Comparison of ENCODE assay signal across 8 mouse cellular contexts in genomic region chr5:110354716-110355115, GRCm38 (mm10). TPM values are rescaled to one million over a fixed set of nuclear protein-coding genes. Genes with fewer than 3 reads are reported as not detected.
DNase-seq lines count a peak whose midpoint lies in the region; ATAC-seq and TF ChIP-seq lines count a peak whose summit lies in the region.
"Had no signal": no experiment of that assay in that cellular context is flagged by ENCODE, and none has a peak within 500 bp of the region (broad histone marks: within the 10 kb centered on the region; RNA-seq: fewer than 3 reads in every experiment).

No protein-coding gene starts in this region.

- no peak for TF ChIP-seq POLR2A in MEL (IDR thresholded peaks at IDR 0.05; ENCODE audit: control insufficient read depth in 1 of 2, insufficient read depth in 1 of 2, low read depth in 1 of 2, low read length in 2 of 2, poor library complexity in 1 of 2)
- TF ChIP-seq POLR2A in brain, embryonic 14.5 days (IDR thresholded peaks at IDR 0.05; ENCODE audit: borderline replicate concordance, extremely low read depth, insufficient read depth, insufficient read length, poor library complexity, severe bottlenecking), result no peak

- no peak for ATAC-seq in kidney, embryonic 14.5 days (ENCODE audit: low FRiP score, low TSS enrichment)
- ATAC-seq in kidney, postnatal 0 days (replicated peaks; ENCODE audit: low FRiP score, low read depth), result no peak; the same call in 1 of the 2 replicates
- no peak for ATAC-seq in midbrain, embryonic 14.5 days (ENCODE audit: low FRiP score, low TSS enrichment)

- no peak overlapping the region for H3K4me3 ChIP-seq in kidney, embryonic 14.5 days (ENCODE audit: low read length)
- no peak overlapping the region for H3K4me3 ChIP-seq in MEL (ENCODE audit: control insufficient read depth in 1 of 2, insufficient read depth in 1 of 2, low read depth in 2 of 2, low read length in 2 of 2)
- H3K4me3 ChIP-seq in kidney, postnatal 0 days (replicated peaks; ENCODE audit: low read depth, low read length), result no peak overlapping the region
- no peak overlapping the region for H3K4me3 ChIP-seq in midbrain, embryonic 14.5 days (replicated peaks; ENCODE audit: low read depth, low read length)

- no peaks in the 10 kb centered on the region for H3K4me1 ChIP-seq in kidney, embryonic 14.5 days (ENCODE audit: control insufficient read depth, insufficient read depth, low read length)
- H3K4me1 ChIP-seq in MEL (ENCODE audit: control insufficient read depth in 1 of 2, insufficient read depth in 2 of 2, low read length in 2 of 2), result no peaks in the 10 kb centered on the region
- no peaks in the 10 kb centered on the region for H3K4me1 ChIP-seq in kidney, postnatal 0 days (replicated peaks; ENCODE audit: insufficient read depth, low read length)
- no peaks in the 10 kb centered on the region for H3K4me1 ChIP-seq in midbrain, embryonic 14.5 days (ENCODE audit: control insufficient read depth, insufficient read depth, low read length)

- 13% methylated on average over 7 of the region's 7 CpGs for WGBS in kidney, embryonic 14.5 days
- 12% methylated on average over 7 of the region's 7 CpGs for WGBS in kidney, postnatal 0 days
- WGBS in midbrain, embryonic 14.5 days, result 21% methylated on average over 7 of the region's 7 CpGs

- no peaks in the 10 kb centered on the region for H3K9me3 ChIP-seq in kidney, embryonic 14.5 days (ENCODE audit: control insufficient read depth, low read length)
- no peaks in the 10 kb centered on the region for H3K9me3 ChIP-seq in MEL (replicated peaks; ENCODE audit: insufficient read depth, low read length)
- H3K9me3 ChIP-seq in kidney, postnatal 0 days (replicated peaks; ENCODE audit: low read length), result no peaks in the 10 kb centered on the region
- no peaks in the 10 kb centered on the region for H3K9me3 ChIP-seq in midbrain, embryonic 14.5 days (ENCODE audit: control insufficient read depth, low read length)

- H3K27ac ChIP-seq in kidney, embryonic 14.5 days (ENCODE audit: low read depth, low read length), result no peak overlapping the region
- no peak overlapping the region for H3K27ac ChIP-seq in MEL (ENCODE audit: control insufficient read depth, low read depth, low read length)
- H3K27ac ChIP-seq in kidney, postnatal 0 days, result no peak overlapping the region
- no peak overlapping the region for H3K27ac ChIP-seq in midbrain, embryonic 14.5 days (replicated peaks; ENCODE audit: low read depth, low read length)
- H3K27ac ChIP-seq: macrophage had no signal

- no peaks in the 10 kb centered on the region for H3K36me3 ChIP-seq in kidney, embryonic 14.5 days (ENCODE audit: control insufficient read depth, insufficient read depth, low read length)
- H3K36me3 ChIP-seq in MEL (ENCODE audit: control insufficient read depth in 1 of 2, insufficient read depth in 2 of 2, low read length in 2 of 2), result no peaks in the 10 kb centered on the region
- H3K36me3 ChIP-seq in kidney, postnatal 0 days (ENCODE audit: insufficient read depth, low read length), result no peaks in the 10 kb centered on the region
- no peaks in the 10 kb centered on the region for H3K36me3 ChIP-seq in midbrain, embryonic 14.5 days (ENCODE audit: control insufficient read depth, insufficient read depth, low read length)

- no peak overlapping the region for H3K4me2 ChIP-seq in kidney, embryonic 14.5 days (replicated peaks; ENCODE audit: low read depth, low read length)
- H3K4me2 ChIP-seq in kidney, postnatal 0 days (ENCODE audit: low read length), result no peak overlapping the region
- H3K4me2 ChIP-seq in midbrain, embryonic 14.5 days (ENCODE audit: low read length), result no peak overlapping the region

- peak; percentile 60 for DNase-seq in kidney, adult 18-20 months
- peak; percentile 61 for DNase-seq in MEL (ENCODE audit: low read depth, low spot score)
- DNase-seq in brain, embryonic 14.5 days (ENCODE audit: low read depth), result peak; percentile 48
- peak; percentile 50 for DNase-seq in kidney, postnatal 0 days (ENCODE audit: low spot score)
- DNase-seq in midbrain, embryonic 14.5 days, result peak; percentile 65
- DNase-seq in urinary bladder, postnatal 25 days (ENCODE audit: low spot score), result no peak

- peaks cover 10% of the 10 kb centered on the region; the same call in 1 of the 2 replicates for H3K27me3 ChIP-seq in kidney, embryonic 14.5 days (ENCODE audit: control insufficient read depth, insufficient read depth, low read length)
- no peaks in the 10 kb centered on the region for H3K27me3 ChIP-seq in MEL (ENCODE audit: control insufficient read depth in 1 of 2, insufficient read depth in 2 of 2, low read length in 2 of 2)
- H3K27me3 ChIP-seq in kidney, postnatal 0 days (ENCODE audit: insufficient read depth, low read length), result no peaks in the 10 kb centered on the region
- H3K27me3 ChIP-seq in midbrain, embryonic 14.5 days (ENCODE audit: control insufficient read depth, insufficient read depth, low read length), result no peaks in the 10 kb centered on the region

- peak; percentile 52 to 62 (median 57) for TF ChIP-seq CTCF in MEL (IDR thresholded peaks at IDR 0.05 in 2 of 3, conservative IDR thresholded peaks at IDR 0.05 in 1 of 3; ENCODE audit: control insufficient read depth in 1 of 3, insufficient read depth in 1 of 3, low read depth in 2 of 3, low read length in 3 of 3, poor library complexity in 1 of 3, severe bottlenecking in 1 of 3)
- peak; percentile 59; the same call in 1 of the 2 replicates for TF ChIP-seq CTCF in brain, embryonic 14.5 days (IDR thresholded peaks at IDR 0.05; ENCODE audit: borderline replicate concordance, extremely low read depth, insufficient read depth, insufficient read length)
- peak; percentile 68 for TF ChIP-seq CTCF in kidney, postnatal 0 days (IDR thresholded peaks at IDR 0.05; ENCODE audit: low read depth)

- H3K9ac ChIP-seq in kidney, embryonic 14.5 days (ENCODE audit: low read depth, low read length), result no peak overlapping the region
- no peak overlapping the region for H3K9ac ChIP-seq in MEL (ENCODE audit: control insufficient read depth, low read depth, low read length, poor library complexity, severe bottlenecking)
- no peak overlapping the region for H3K9ac ChIP-seq in kidney, postnatal 0 days (ENCODE audit: low read depth, low read length)
- H3K9ac ChIP-seq in midbrain, embryonic 14.5 days (replicated peaks; ENCODE audit: low read length), result no peak overlapping the region

- H3K79me2 ChIP-seq in MEL (ENCODE audit: control insufficient read depth, insufficient read depth, low read length, poor library complexity), result no peaks in the 10 kb centered on the region

- peak; percentile 19 for TF ChIP-seq RAD21 in MEL (IDR thresholded peaks at IDR 0.05; ENCODE audit: low read depth, low read length)

- no peak for TF ChIP-seq EP300 in MEL (IDR thresholded peaks at IDR 0.05; ENCODE audit: low read depth in 1 of 2, low read length in 2 of 2)

TF ChIP-seq in MEL, 35 proteins besides CTCF, POLR2A, EP300 and RAD21:
- TF ChIP-seq SMC3 (IDR thresholded peaks at IDR 0.05; ENCODE audit: low read depth, low read length), result peak; percentile 48
- no peak for TF ChIP-seq MEF2A (IDR thresholded peaks at IDR 0.05; ENCODE audit: extremely low read depth, insufficient replicate concordance, low read depth, low read length, poor library complexity, severe bottlenecking)

RNA-seq across cellular contexts. Expression of gene Lrcol1, which starts 10.2 kb away (rescaled TPM):
- not detected in 2 replicates for polyA plus RNA-seq in kidney, embryonic 14.5 days (2014; fragmentation: Nextera tagmentation; extraction: Ambion mirVana)
- total RNA-seq in MEL (2012; rRNA removed), result not detected in 2 replicates
- polyA plus RNA-seq in MEL (2012; ENCODE audit: insufficient read depth in 1 of 2, insufficient read length in 2 of 2, low read depth in 1 of 2, low replicate concordance in 2 of 2, missing spikeins in 1 of 2), result not detected
- not detected in 2 replicates for polyA plus RNA-seq in brain, embryonic 14.5 days (2012; rRNA removed)
- polyA plus RNA-seq in kidney, postnatal 0 days (2015; fragmentation: Nextera tagmentation; extraction: Ambion mirVana), result not detected in 2 replicates
- polyA plus RNA-seq in midbrain, embryonic 14.5 days (2014; fragmentation: Nextera tagmentation; extraction: Ambion mirVana), result not detected in 2 replicates
- polyA plus RNA-seq: macrophage had no signal

RNA-seq across cellular contexts. Expression of gene P2rx2, which starts 11.7 kb away (rescaled TPM):
- polyA plus RNA-seq in kidney, embryonic 14.5 days (2014; fragmentation: Nextera tagmentation; extraction: Ambion mirVana), result 0.89 and 0.95 TPM in 2 replicates
- 0.08 and 0.10 TPM in 2 replicates for total RNA-seq in MEL (2012; rRNA removed)
- under 1 TPM in 1 of 2 experiments, not detected in 1; 0.57 TPM for polyA plus RNA-seq in MEL (2012; ENCODE audit: insufficient read depth in 1 of 2, insufficient read length in 2 of 2, low read depth in 1 of 2, low replicate concordance in 2 of 2, missing spikeins in 1 of 2)
- 8.3 and 10.8 TPM in 2 replicates for polyA plus RNA-seq in brain, embryonic 14.5 days (2012; rRNA removed)
- polyA plus RNA-seq in kidney, postnatal 0 days (2015; fragmentation: Nextera tagmentation; extraction: Ambion mirVana), result 0.57 and 0.64 TPM in 2 replicates
- 5.2 and 6.7 TPM in 2 replicates for polyA plus RNA-seq in midbrain, embryonic 14.5 days (2014; fragmentation: Nextera tagmentation; extraction: Ambion mirVana)
- polyA plus RNA-seq: macrophage had no signal
